Mouse (Mus musculus): ENCODE measurements at regions not wholly inside any gene's neighbourhood (a gene's known extent, or its start where the extent isn't known, plus 50 kb on each side); places are given as distances from the start of the nearest gene placed in this dataset.

DNA sequence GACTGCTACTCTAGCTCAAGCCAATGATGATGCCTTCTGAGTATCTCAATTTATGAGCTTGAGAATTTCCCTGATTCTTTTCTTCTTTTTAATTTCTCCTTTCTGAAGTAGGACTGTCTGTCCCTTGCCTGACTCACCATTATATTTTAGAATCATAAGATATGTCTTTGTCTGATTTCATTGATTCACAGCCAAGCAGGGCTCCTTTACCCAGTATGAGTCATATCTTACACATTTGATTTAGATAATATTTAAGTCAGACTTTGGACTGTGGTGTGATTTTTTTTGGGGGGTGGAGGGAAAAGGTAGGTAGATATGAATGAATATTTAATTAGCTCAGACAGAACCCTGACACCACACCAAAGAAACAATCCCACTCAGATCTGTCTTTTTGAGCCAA, 547.2 kb upstream of the Frg1 start:
- H3K4me1 ChIP-seq = no peaks in the 10 kb centered on the region
- no peaks in the 10 kb centered on the region; the same call in 1 of the 2 replicates for H3K9me3 ChIP-seq
- H3K4me3 ChIP-seq = no peak overlapping the region
- H3K27ac ChIP-seq = no peak overlapping the region
- H3K27me3 ChIP-seq = no peaks in the 10 kb centered on the region
- no peak overlapping the region for H3K9ac ChIP-seq
- ATAC-seq (ENCODE audit: low FRiP score, low read depth) = no peak
- no peaks in the 10 kb centered on the region for H3K36me3 ChIP-seq
- no peak overlapping the region for H3K4me2 ChIP-seq (replicated peaks)

DNA sequence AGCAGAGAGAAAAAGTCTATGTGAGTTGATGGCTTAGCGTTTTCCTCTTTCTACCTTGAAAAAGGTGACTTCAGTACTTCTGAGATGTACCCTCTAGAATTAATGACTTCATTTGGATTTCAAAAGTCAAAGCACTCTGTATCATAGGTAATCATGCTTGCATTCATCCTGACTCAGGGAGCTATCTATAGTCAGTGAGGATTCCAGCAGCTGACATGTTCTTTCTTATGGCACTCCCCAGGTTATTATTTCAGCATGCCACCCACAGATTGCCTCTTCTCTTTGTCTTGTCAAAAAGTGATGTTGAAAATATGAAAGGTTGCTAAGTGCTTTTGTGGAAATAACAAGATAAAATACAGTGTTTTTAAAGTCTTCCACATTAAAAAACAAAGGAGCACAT, 540.0 kb upstream of the Frg1 start:
- Histone ChIP-seq H3K36me3 (no peaks in the 10 kb centered on the region), H3K4me1 (peaks cover 6% of the 10 kb centered on the region), H3K9me3 (no peaks in the 10 kb centered on the region; the same call in 1 of the 2 replicates), H3K4me2 (replicated peaks) (no peak overlapping the region), H3K27ac (no peak overlapping the region), H3K4me3 (no peak overlapping the region), H3K9ac (no peak overlapping the region), H3K27me3 (no peaks in the 10 kb centered on the region)
- 96% methylated on average over 1 of the region's 1 CpGs for WGBS
- ATAC-seq (ENCODE audit: low FRiP score, low read depth) = no peak

- no peak overlapping the region for H3K4me2 ChIP-seq (replicated peaks)
- 0 out of 2 replicates have a peak, but pooled peaks cover 3% of the 10 kb centered on the region for H3K4me1 ChIP-seq
- H3K9ac ChIP-seq = no peak overlapping the region
- H3K4me3 ChIP-seq = no peak overlapping the region
- no peaks in the 10 kb centered on the region for H3K36me3 ChIP-seq
- H3K27ac ChIP-seq = no peak overlapping the region
- no peak for ATAC-seq (ENCODE audit: low FRiP score, low read depth)
- no peaks in the 10 kb centered on the region for H3K9me3 ChIP-seq
- 61% methylated on average over 1 of the region's 1 CpGs for WGBS
- no peaks in the 10 kb centered on the region for H3K27me3 ChIP-seq
Observed at GRCm38 (mm10) chr8:41950736-41951135, 533.9 kb upstream of the Frg1 start.

DNA sequence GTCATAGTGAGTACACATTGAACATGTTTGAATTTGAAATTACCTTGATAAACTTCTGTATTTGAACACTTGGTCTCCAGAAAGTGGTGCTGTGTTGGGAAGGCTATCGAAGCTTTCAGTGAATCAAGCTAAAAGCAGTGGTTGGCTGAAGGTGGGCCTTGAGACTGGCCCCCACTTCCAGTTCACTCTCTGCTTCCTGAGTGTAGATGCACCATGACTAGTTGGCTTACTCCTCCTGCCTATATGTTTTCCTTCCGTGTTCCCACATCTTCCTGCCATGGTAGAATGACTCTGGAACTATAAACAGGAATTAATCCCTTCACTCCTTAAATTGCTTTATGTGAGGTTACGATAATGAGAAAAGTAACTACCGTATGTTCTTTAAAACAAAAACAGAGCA, 522.4 kb upstream of the Frg1 start:
- no peaks in the 10 kb centered on the region for H3K27me3 ChIP-seq
- no peaks in the 10 kb centered on the region for H3K4me1 ChIP-seq
- H3K9me3 ChIP-seq = no peaks in the 10 kb centered on the region
- H3K4me2 ChIP-seq (replicated peaks) = no peak overlapping the region
- H3K4me3 ChIP-seq = no peak overlapping the region
- ATAC-seq (ENCODE audit: low FRiP score, low read depth) = no peak
- H3K36me3 ChIP-seq = no peaks in the 10 kb centered on the region
- H3K27ac ChIP-seq = no peak overlapping the region
- no peak overlapping the region for H3K9ac ChIP-seq
- WGBS = 60% methylated on average over 4 of the region's 4 CpGs

GRCm38 (mm10) chr8:41921106-41921505, 504.2 kb upstream of the Frg1 start:
- H3K9me3 ChIP-seq = no peaks in the 10 kb centered on the region
- no peak overlapping the region for H3K4me3 ChIP-seq
- no peaks in the 10 kb centered on the region for H3K27me3 ChIP-seq
- no peaks in the 10 kb centered on the region for H3K36me3 ChIP-seq
- H3K4me1 ChIP-seq = peaks cover 5% of the 10 kb centered on the region; the same call in 1 of the 2 replicates
- 64% methylated on average over 7 of the region's 7 CpGs for WGBS
- ATAC-seq (ENCODE audit: low FRiP score, low read depth) = no peak
- no peak overlapping the region for H3K9ac ChIP-seq
- no peak overlapping the region for H3K27ac ChIP-seq
- H3K4me2 ChIP-seq (replicated peaks) = no peak overlapping the region

DNA sequence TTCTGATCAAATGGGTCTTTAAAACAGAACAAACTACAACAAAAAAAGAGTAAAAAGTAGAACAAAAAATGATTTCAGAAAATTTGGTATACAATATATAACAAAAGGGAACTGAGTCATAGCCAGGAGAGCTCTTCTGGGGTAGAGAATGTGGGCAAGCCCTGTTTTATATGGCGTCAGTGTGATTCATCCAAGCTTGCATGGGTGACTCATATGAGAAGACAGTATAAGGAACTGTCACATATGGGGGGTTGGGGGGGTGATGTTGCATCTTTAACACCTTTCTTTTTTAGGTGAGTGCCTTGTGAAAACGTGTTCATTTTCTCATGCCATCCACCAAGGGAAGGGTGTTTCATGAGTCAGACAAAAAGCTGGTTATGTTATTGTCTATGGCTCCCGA, 503.7 kb upstream of the Frg1 start:
- no peak overlapping the region for H3K27ac ChIP-seq
- peaks cover 5% of the 10 kb centered on the region; the same call in 1 of the 2 replicates for H3K4me1 ChIP-seq
- no peak overlapping the region for H3K4me3 ChIP-seq
- H3K9ac ChIP-seq = no peak overlapping the region
- ATAC-seq (ENCODE audit: low FRiP score, low read depth) = no peak
- H3K36me3 ChIP-seq = no peaks in the 10 kb centered on the region
- H3K27me3 ChIP-seq = no peaks in the 10 kb centered on the region
- no peak overlapping the region for H3K4me2 ChIP-seq (replicated peaks)
- WGBS = 85% methylated on average over 3 of the region's 3 CpGs
- no peaks in the 10 kb centered on the region for H3K9me3 ChIP-seq

DNA sequence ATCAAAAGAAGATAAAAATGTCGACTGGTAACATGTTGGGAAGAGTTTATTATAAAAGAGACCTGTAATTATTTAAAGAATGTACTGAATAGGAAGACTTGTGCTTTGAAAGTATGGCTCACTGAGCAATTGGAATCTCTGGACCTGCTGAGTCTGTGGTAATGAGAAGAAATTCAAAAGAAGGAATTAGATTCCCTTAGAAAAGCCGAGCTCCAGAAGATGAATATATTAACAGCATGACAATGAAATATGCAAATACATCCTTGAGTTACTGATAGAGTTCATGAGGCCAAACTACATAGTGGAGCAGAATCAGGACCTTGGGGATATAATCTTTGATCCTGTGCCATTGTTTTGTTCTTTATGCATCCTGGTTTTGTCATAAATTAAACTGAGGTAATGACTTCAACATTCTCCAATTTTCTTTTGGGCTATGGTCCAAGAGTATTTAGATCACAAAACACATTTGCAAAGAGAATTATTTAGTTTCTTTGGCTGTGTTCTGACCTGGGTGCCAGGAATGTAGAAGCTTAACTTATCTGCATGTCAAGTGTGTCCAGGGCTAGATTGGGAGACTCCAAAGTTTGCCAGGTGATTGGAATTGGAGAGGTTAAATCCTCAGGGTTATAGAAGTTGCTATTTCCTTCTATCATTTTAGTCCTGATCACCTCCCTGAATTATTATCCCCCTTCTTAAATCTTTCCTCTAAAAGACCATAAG, 461.3 kb upstream of the Frg1 start:
- no peak for ATAC-seq (ENCODE audit: low FRiP score, low read depth)
- no peaks in the 10 kb centered on the region for H3K36me3 ChIP-seq
- WGBS = 62% methylated on average over 2 of the region's 2 CpGs

DNA sequence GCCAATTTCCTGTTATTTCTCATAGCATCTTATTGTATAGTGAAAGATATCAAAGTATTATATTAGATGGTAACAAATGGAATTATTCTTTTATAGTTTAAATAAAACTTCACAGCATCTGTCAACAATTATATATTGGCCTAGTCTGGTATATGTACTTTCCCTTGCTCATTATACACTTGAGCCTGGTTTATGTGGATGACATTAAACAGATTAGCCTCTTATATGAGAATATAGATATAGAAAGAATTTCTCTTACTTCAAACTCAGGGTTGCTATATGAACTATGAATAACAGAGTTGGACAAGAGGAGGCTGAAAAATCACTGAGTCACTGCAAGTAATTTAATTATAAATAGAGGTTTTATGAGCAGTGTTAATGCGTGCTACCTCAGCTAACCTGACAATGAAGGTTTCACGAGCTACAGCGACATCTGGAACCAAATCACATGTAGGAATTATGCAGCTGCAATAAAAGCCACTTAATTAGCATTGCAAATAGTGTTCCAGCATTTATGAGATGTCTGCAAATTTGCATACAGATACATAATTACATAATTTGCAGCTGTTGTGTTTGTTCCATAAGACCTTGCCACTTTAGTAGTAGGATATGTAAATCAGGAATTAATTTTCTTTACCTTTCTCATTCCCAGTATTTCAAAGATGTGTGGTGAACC, 452.9 kb upstream of the Frg1 start:
- Histone ChIP-seq H3K27ac (no peak overlapping the region), H3K36me3 (no peaks in the 10 kb centered on the region), H3K27me3 (no peaks in the 10 kb centered on the region), H3K9ac (no peak overlapping the region), H3K4me3 (no peak overlapping the region), H3K4me2 (replicated peaks) (no peak overlapping the region), H3K4me1 (no peaks in the 10 kb centered on the region), H3K9me3 (no peaks in the 10 kb centered on the region)
- no peak for ATAC-seq (ENCODE audit: low FRiP score, low read depth)
- 32% methylated on average over 3 of the region's 3 CpGs for whole genome bisulfite sequencing

More for the DNA sequence above, 461.3 kb upstream of the Frg1 start:
- H3K4me2 ChIP-seq (replicated peaks) = no peak overlapping the region
- no peak overlapping the region for H3K4me3 ChIP-seq
- no peak overlapping the region for H3K9ac ChIP-seq
- no peaks in the 10 kb centered on the region for H3K27me3 ChIP-seq
- no peaks in the 10 kb centered on the region for H3K4me1 ChIP-seq
- H3K27ac ChIP-seq = no peak overlapping the region
- H3K9me3 ChIP-seq = no peaks in the 10 kb centered on the region

- Histone ChIP-seq H3K27ac (no peak overlapping the region), H3K36me3 (no peaks in the 10 kb centered on the region), H3K9me3 (no peaks in the 10 kb centered on the region), H3K9ac (no peak overlapping the region), H3K4me1 (peaks cover 3% of the 10 kb centered on the region; the same call in 1 of the 2 replicates), H3K4me3 (no peak overlapping the region), H3K27me3 (0 out of 2 replicates have a peak, but pooled peaks cover 3% of the 10 kb centered on the region), H3K4me2 (replicated peaks) (no peak overlapping the region)
- no peak for ATAC-seq (ENCODE audit: low FRiP score, low read depth)
- WGBS = 82% methylated on average over 7 of the region's 7 CpGs
Observed at GRCm38 (mm10) chr8:41860918-41861317, 444.0 kb upstream of the Frg1 start.

GRCm38 (mm10) chr8:41831713-41832112, 414.8 kb upstream of the Frg1 start:
- no peak for ATAC-seq (ENCODE audit: low FRiP score, low read depth)

GRCm38 (mm10) chr8:41830407-41830806, 413.5 kb upstream of the Frg1 start:
- no peak overlapping the region for H3K9ac ChIP-seq
- 55% methylated on average over 6 of the region's 6 CpGs for WGBS
- H3K27me3 ChIP-seq = no peaks in the 10 kb centered on the region
- no peak overlapping the region for H3K4me2 ChIP-seq (replicated peaks)
- H3K36me3 ChIP-seq = no peaks in the 10 kb centered on the region
- H3K9me3 ChIP-seq = no peaks in the 10 kb centered on the region
- H3K4me1 ChIP-seq = peaks cover 13% of the 10 kb centered on the region
- H3K27ac ChIP-seq = no peak overlapping the region
- no peak for ATAC-seq (ENCODE audit: low FRiP score, low read depth)
- no peak overlapping the region for H3K4me3 ChIP-seq

More at GRCm38 (mm10) chr8:41831713-41832112, 414.8 kb upstream of the Frg1 start:
- Histone ChIP-seq H3K9me3 (no peaks in the 10 kb centered on the region), H3K4me2 (replicated peaks) (no peak overlapping the region), H3K27me3 (no peaks in the 10 kb centered on the region), H3K4me1 (peaks cover 13% of the 10 kb centered on the region), H3K9ac (no peak overlapping the region), H3K27ac (no peak overlapping the region), H3K4me3 (no peak overlapping the region), H3K36me3 (no peaks in the 10 kb centered on the region)
- 66% methylated on average over 4 of the region's 4 CpGs for WGBS

DNA sequence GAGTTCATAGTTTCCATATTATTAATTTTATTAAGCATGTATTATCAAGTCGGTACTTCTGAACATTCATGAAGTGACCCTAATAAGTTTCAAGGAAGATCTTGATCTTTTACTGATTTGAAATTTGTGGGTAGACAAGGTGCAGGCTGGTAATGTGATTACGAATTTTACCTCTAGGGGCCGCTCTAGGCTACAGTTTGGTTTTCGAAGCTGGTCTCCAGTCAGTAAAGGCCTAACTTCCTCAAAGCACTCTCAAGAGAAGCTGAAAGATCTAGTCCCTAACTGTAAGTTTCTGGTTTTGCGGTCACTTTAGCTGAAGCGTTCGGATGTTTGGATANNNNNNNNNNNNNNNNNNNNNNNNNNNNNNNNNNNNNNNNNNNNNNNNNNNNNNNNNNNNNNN, 408.1 kb upstream of the Frg1 start:
- Histone ChIP-seq H3K9me3 (no peaks in the 10 kb centered on the region), H3K4me2 (replicated peaks) (no peak overlapping the region), H3K9ac (no peak overlapping the region), H3K27me3 (peaks cover 3% of the 10 kb centered on the region; the same call in 1 of the 2 replicates), H3K4me1 (peaks cover 11% of the 10 kb centered on the region), H3K36me3 (no peaks in the 10 kb centered on the region), H3K4me3 (no peak overlapping the region), H3K27ac (no peak overlapping the region)
- no peak for ATAC-seq (ENCODE audit: low FRiP score, low read depth)
- WGBS = 13% methylated on average over 7 of the region's 7 CpGs
